Mouse (Mus musculus): ENCODE results near the gene Slc25a30.
"Not testable (repeated sequence)": the region's sequence is repeated elsewhere in the genome, so short reads cannot be mapped to it uniquely, and the experiment has no call there.

Gene Slc25a30

GRCm38 (mm10) chr14:75786868-75787793 is at the start of gene Slc25a30:
Gene Slc25a30 (minus strand): TSS chr14:75787037.
- DNase-seq (ENCODE audit: low spot score), result peak; percentile 97

DNA sequence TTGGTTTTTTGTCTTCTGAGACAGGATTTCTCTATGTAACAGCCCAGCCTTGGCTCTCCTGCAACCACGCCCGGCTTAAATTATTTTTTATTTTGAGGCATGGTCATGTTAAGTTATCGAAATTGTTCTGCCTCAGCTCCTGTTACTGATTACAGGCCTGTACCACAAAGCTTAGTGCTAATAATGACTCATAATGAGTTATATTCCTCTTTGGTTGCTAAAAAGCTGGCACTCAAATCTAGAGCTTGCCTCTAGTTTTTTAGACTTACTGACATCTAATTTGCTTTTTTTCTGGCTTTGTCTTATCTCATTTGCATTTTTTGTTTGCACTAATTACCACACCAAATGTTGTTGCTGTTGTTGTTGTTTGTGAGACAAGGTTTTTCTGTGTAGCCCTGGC is 49.7 kb upstream of the Slc25a30 start:
- no peak for DNase-seq (ENCODE audit: low spot score)

DNA sequence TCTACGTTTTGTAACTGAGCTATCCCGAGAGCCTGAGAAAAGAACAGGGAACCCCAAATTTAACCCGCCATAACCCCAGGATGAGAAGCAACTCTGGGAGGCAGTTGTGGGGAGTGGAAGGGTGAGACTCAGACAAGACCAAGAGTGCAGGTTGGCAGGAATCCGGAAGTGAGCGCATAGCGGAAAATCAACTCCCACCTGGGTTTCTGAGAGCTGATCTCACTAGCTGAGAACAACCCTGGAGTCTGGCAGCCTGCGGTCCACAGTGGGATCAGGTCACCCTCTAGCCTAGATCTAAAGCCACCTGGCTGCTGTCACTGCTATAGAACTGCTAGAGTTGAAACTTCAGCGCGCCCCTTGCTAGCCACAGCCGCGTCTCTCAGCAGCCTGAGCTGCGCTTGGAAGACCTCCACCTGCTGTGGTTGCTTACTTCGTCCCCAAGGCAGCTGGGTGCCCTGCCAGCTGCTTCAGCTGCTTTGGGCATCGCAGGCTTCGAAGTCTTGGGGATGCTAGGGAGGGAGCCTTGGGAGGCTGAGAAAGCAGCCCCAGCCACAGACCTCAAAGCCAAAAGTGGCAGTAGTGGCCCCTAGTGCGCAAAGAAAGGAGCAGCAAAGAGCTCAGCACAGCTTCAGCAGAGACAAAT is 48.0 kb upstream of the Slc25a30 start:
- DNase-seq (ENCODE audit: low spot score), result peak; percentile 49

DNA sequence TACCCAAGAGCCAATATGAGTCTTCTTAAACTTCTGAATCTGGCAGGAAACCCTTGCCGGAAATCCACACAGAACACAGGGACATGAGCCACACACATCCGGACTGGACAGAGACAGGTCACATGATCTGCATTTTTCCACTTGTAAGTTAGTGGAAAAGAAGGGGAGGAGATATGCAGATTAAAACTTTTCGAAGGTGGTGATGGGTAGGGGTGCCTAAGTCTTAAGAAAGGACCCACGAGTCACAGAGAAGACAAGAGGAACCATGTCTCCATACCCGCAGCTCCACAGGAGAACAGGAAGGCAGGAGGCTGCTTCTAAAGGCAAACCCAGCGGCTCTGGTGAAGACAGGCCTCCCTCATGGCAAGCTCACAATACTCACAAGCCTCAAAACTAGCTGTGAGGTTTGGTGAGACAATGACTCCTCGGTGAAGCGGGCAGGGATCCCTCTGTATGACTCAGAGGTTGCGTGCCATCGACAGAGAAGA is 47.5 kb upstream of the Slc25a30 start:
- peak; percentile 74 for DNase-seq (ENCODE audit: low spot score)

DNA sequence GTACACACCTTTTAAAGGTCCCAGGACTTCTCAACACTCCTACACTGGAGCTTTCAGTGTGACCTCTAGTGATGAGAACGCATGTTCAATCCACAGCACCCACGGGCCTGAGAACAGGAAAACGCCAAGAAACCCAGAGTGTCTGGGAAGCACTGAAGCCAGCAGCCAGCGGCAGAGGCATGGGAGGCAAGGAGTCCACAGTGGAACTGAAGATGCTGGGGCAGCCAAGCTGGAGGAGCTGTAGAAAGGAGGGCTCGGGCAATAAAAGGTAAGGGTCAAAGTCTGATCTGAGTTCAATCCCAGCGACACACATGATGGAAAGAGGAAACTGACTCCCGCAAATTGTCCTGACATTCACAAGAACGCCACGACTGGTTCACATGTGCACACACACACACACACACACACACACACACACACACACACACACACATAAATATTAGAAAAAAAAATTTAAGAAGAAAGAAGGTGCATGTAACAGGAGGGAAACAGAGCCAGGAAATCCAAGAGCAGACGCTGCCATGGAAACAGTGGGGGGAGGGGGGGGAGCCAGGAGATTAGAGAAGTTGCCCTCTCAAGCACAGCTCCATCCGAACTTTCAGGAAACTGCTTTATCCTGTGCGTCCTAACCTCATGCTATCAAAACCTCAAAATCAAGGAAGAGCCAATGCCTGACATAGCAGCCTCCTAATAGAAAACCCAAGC is 46.9 kb upstream of the Slc25a30 start:
- DNase-seq (ENCODE audit: low spot score), result no peak

DNA sequence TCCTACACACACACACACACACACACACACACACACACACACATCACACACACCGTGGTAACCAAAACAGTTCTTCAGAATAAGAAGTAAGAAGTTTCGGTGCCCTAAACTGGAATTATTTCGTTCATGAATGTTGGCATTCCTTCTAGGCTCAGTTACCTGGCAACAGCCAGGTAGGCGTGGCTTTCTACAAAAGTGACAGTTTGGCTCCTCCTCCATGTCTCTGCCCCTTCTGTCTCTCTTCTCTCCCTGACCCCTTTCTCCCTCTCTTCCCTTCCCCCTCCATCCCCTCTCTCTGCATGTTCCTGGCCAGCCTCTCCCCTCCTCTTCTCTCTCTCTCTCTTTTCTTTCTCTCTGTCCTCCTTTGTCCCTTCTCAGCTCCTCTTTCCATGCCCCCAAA is 46.1 kb upstream of the Slc25a30 start:
- no peak for DNase-seq (ENCODE audit: low spot score)

DNA sequence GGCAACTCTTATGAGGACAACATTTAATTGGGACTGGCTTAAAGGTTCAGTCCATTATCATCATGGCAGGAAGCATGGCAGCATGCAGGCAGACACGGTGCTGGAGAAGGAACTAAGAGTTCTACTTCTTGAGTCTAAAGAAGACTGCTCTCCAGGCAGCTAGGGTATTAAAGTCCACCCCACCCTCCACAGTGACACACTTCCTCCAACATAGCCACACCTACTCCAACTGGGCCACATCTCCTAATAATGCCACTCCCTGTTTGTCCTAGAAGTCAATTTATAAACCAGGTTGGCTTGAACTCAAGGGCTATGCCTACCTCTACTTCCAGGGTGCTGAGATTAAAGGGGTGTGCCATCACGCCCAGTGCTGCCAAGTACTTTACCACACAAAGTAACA is 45.2 kb upstream of the Slc25a30 start:
- DNase-seq (ENCODE audit: low spot score), result no peak

GRCm38 (mm10) chr14:75829817-75830216 is 43.0 kb upstream of the Slc25a30 start:
- DNase-seq (ENCODE audit: low spot score), result not testable (repeated sequence)

GRCm38 (mm10) chr14:75828866-75829806 is 42.3 kb upstream of the Slc25a30 start:
- peak; percentile 72 for DNase-seq (ENCODE audit: low spot score)

DNA sequence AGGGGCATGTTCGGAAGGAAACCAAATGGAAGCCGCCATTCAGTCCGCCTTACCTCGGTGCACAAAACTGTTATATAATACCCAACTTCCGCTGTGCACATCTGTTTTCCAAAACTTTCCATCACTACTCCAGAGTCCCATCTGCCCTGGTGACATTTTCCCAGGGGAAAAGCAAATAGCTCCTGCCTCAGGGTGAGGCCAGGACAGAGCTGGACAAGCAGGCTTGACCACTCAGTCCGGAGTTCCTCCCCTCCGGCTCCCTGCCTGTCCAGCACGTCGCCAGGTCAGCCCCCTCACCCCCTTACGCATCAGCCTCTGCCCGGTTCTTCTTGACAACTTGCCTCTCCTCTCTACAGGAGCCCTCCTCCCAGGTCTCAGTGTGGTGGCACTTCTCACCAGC is 41.4 kb upstream of the Slc25a30 start:
- no peak for DNase-seq (ENCODE audit: low spot score)

DNA sequence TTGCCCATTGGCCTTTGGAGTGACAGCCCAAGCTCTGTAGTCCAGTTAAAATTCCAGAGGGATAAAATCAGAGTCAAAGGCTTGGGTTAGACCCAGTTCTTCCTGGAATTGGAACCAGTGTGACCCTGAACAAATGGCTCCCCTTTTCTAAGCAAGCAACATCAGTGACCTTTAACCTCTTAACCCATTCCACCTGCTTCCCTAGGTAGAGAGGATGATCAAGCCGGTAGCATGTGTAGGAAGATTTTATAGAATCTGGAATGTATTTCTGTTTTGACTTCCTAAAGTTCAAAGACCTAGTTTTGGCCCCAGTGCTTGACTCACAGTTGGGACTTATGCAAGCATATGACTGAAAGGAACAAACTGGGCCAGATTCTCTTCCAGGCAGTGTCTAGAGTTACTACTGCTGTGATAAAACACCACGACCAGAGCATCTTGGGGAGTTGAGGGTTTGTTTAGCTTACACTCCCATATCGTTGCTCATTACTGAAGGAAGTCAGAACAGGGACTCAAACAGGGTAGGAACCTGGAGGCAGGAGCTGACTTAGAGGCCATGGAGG is 40.1 kb upstream of the Slc25a30 start:
- DNase-seq (ENCODE audit: low spot score), result no peak

- no peak for DNase-seq (ENCODE audit: low spot score)
Observed at GRCm38 (mm10) chr14:75820007-75820406, 33.2 kb upstream of the Slc25a30 start.

DNA sequence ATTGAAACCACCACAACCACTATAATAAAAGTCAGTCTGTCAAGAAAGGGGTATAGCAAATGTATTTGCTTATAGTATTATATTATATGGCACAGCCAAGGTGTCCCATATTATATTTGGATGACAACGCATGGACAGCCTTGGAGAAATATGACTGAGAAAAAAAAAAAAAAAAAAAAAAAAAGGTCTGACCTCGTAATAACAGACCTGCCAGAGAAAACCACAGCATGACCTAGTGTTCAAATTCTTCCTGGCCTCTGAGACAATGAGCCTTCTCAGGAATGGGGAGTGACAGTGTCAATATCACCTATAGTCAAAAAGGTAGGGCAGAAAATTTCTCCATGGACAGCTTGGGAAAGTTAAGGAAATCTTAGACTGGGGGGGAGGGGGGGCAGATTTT is 32.5 kb upstream of the Slc25a30 start:
- no peak for DNase-seq (ENCODE audit: low spot score)

DNA sequence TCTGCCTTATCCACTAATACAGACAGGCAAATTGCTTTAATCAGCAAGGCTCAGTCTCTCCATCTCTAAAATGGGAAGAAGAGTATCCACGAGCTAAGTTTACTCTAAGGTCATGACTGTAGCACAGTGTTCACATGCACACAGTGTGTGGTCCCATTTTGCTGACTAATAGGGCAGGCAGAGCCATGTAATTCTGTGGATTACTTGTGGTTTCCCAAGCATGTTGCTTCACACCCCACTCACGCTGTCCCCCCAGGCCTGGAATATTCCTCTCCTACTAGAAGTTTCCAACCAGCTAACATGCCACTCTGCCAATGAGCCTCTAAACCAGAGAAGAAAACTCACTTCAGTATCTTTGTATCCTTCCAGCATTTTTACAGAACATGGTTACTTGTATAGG is 31.7 kb upstream of the Slc25a30 start:
- no peak for DNase-seq (ENCODE audit: low spot score)

DNA sequence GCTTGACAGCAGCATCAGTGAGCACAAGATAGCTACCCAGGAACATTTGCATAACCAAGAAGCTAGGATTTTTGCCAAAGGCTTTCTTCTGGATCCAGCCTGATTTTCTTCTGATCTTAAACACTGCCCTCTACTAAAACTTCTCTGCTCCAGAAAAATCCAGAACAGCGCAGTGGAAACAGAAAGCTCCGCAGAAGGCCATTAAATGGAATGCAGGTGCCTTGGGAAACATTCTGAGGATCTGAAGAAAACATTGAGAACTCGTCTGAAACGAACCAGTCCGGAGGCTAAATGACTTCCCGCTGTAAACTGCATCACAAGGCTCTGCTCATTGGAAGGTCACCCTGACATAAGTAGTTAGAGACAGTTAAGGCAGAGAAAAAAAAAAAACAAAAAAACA is 23.1 kb upstream of the Slc25a30 start:
- DNase-seq (ENCODE audit: low spot score), result no peak

- DNase-seq (ENCODE audit: low spot score), result peak; percentile 86
Observed at GRCm38 (mm10) chr14:75807800-75808199, 21.0 kb upstream of the Slc25a30 start.

DNA sequence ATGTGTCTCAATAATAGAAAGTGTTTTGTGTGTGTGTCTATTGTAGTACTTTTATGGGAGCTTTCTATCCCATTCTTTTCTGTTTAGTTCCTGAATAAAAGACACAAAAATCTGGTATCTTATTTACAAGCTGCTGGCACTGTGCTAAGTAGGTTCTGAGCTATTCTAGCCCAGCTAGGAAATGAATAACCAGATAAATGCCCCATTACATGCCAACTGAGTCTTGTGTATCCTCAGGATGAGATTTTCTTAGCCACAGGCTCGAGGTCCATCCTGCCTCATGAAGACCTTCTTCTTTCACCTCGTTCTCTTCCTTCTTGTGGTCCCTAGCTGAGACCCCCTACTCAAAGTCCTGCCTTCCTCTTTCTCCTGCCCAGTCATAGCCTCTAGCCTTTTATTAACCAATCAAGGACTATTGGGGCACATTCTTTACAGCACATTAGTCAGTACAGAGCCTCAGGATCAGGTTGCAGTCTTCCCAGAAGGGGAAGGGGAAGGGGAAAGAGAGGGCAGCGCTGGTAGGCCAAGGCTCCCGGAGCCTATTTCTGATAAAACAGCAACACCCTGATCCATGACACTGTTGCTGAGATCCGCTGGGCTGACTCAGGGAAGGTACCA is 11.0 kb upstream of the Slc25a30 start:
- DNase-seq (ENCODE audit: low spot score), result no peak

GRCm38 (mm10) chr14:75795918-75796317 is 9.1 kb upstream of the Slc25a30 start:
- no peak for DNase-seq (ENCODE audit: low spot score)

DNA sequence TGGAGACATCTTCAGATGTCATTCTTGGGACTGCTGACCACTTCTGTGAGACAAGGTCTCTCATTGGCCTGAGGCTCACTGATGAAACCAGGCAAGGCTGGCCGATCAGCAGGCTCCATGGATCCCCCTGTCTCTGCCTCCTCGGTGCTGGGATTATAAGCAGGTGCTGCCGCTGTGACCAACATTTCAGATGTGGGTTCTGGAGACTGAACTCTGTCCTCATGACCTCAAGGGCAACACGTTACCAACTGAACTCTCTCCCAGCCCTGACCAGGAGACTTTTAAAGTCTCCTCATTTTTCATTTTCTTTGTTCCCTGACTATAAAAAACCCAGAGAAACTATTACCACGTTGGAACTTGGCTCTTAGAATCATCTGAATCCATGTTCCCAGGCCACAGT is 7.9 kb upstream of the Slc25a30 start:
- DNase-seq (ENCODE audit: low spot score), result no peak

DNA sequence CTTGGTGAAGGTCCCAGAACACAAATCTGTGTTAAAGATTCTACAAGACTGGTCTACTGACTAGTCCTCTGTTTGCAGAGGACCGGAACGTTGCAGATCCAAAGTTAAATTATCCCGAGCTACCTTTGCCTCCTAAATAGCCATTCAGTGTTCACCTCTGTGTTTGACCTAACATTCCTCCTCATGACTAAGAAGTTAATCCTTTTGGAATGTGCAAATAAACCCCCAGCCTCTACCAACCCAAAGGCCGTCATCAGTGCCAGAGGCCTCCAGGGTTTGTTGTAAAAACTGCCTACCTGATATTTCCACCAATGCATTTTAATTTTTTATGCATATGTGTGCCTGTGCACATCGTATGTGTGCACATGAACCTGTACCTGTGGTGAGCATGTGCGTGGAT is 7.5 kb upstream of the Slc25a30 start:
- DNase-seq (ENCODE audit: low spot score), result no peak

- DNase-seq (ENCODE audit: low spot score), result no peak
Observed at GRCm38 (mm10) chr14:75793110-75793509, 6.3 kb upstream of the Slc25a30 start.

Data from ovary, adult 18-20 months (tissue).